Comparison of ENCODE assay signal across 14 mouse cellular contexts in the genomic region with DNA sequence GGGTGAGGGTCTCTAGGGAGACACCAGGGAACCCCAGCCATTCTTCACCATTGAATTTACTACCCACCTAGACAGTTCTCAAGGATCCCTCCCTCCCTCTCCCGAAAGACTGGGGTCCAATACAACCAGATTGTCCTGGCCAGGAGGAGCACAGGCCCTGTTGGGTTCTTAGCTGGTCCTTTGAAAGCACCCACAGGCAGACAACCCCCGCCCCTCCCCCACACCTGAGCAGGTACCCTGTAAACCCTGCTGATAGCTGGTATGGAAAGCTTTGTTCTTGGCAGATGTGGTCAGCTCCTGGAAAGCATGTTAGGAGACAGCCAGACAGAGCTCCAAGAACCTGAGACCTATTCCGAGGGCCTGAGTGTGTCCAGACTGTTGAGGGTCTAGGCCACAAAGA. TPM values are rescaled to one million over a fixed set of nuclear protein-coding genes. Genes with fewer than 3 reads are reported as not detected.
DNase-seq lines count a peak whose midpoint lies in the region; ATAC-seq and TF ChIP-seq lines count a peak whose summit lies in the region.
"Had no signal": no experiment of that assay in that cellular context is flagged by ENCODE, and none has a peak within 500 bp of the region (broad histone marks: within the 10 kb centered on the region; RNA-seq: fewer than 3 reads in every experiment).

No protein-coding gene starts in this region.

- no peak for TF ChIP-seq POLR2A in liver, adult 2 months (IDR thresholded peaks at IDR 0.05; ENCODE audit: extremely low read depth, insufficient read depth, low read length)

- H3K27ac ChIP-seq in liver, adult 2 months (replicated peaks; ENCODE audit: insufficient read depth, low read depth, low read length): peak overlapping the region; percentile 78
- H3K27ac ChIP-seq in liver, embryonic 11.5 days (ENCODE audit: low read depth, low read length): no peak overlapping the region
- no peak overlapping the region; the same call in 1 of the 2 replicates for H3K27ac ChIP-seq in limb, embryonic 12.5 days

- TF ChIP-seq CTCF in liver, adult 2 months (IDR thresholded peaks at IDR 0.05; ENCODE audit: low read depth, low read length): no peak

- H3K4me3 ChIP-seq in liver, adult 2 months (ENCODE audit: insufficient read depth, low read depth, low read length): no peak overlapping the region
- H3K4me3 ChIP-seq in liver, embryonic 11.5 days (ENCODE audit: low read depth, low read length): no peak overlapping the region
- H3K4me3 ChIP-seq in limb, embryonic 12.5 days (replicated peaks): no peak overlapping the region

- 90% methylated on average over 3 of the region's 3 CpGs for WGBS in liver, adult 2 months
- WGBS in liver, embryonic 11.5 days: 84% methylated on average over 3 of the region's 3 CpGs
- WGBS in limb, embryonic 12.5 days: 84% methylated on average over 3 of the region's 3 CpGs

- H3K4me2 ChIP-seq in liver, embryonic 11.5 days: no peak overlapping the region
- peak overlapping the region; percentile 98; the same call in 1 of the 2 replicates for H3K4me2 ChIP-seq in limb, embryonic 12.5 days

- H3K4me1 ChIP-seq in liver, adult 2 months (ENCODE audit: control insufficient read depth, insufficient read depth, low read length): peaks cover 27% of the 10 kb centered on the region
- H3K4me1 ChIP-seq in liver, embryonic 11.5 days (replicated peaks; ENCODE audit: control insufficient read depth, insufficient read depth, low read length): peaks cover 27% of the 10 kb centered on the region
- H3K4me1 ChIP-seq in limb, embryonic 12.5 days (replicated peaks): peaks cover 32% of the 10 kb centered on the region

- H3K36me3 ChIP-seq in liver, adult 2 months (ENCODE audit: control insufficient read depth, insufficient read depth, low read length): peaks cover 15% of the 10 kb centered on the region
- peaks cover 9% of the 10 kb centered on the region; the same call in 1 of the 2 replicates for H3K36me3 ChIP-seq in liver, embryonic 11.5 days (ENCODE audit: control insufficient read depth, insufficient read depth, low read length)
- H3K36me3 ChIP-seq in limb, embryonic 12.5 days: peaks cover 17% of the 10 kb centered on the region

- peak; percentile 95 for DNase-seq in heart, adult 11 months
- no peak for DNase-seq in heart, adult 8-10 months (ENCODE audit: low spot score)
- no peak for DNase-seq in liver, adult 2 months (ENCODE audit: extremely low read depth, low read depth, low spot score)
- no peak for DNase-seq in liver, embryonic 11.5 days (ENCODE audit: low spot score)
- DNase-seq in thymus, postnatal 14 days: peak; percentile 41
- no peak for DNase-seq in thymus, postnatal 25 days
- DNase-seq: gastrocnemius, postnatal 10 days; kidney, adult 18-20 months; right cerebral cortex, adult 18-20 months had no signal

- no peaks in the 10 kb centered on the region for H3K27me3 ChIP-seq in liver, adult 2 months (ENCODE audit: control insufficient read depth, insufficient read depth, low read length)
- no peaks in the 10 kb centered on the region for H3K27me3 ChIP-seq in liver, embryonic 11.5 days (replicated peaks; ENCODE audit: control insufficient read depth, insufficient read depth, low read length)
- H3K27me3 ChIP-seq in limb, embryonic 12.5 days: no peaks in the 10 kb centered on the region
- H3K27me3 ChIP-seq: forebrain, embryonic 15.5 days; heart, embryonic 13.5 days; hindbrain, embryonic 15.5 days had no signal

- no peak for ATAC-seq in liver, embryonic 11.5 days (replicated peaks; ENCODE audit: low FRiP score)
- ATAC-seq in limb, embryonic 12.5 days (ENCODE audit: insufficient number of reproducible peaks, insufficient read depth, low FRiP score, low TSS enrichment, low read depth): no peak
- ATAC-seq in activated CD4-positive, CD25-positive, alpha-beta regulatory T cell, adult 4 months: no peak

- H3K9me3 ChIP-seq in liver, embryonic 11.5 days (ENCODE audit: control insufficient read depth, low read length): no peaks in the 10 kb centered on the region
- no peaks in the 10 kb centered on the region for H3K9me3 ChIP-seq in limb, embryonic 12.5 days
- H3K9me3 ChIP-seq: forebrain, embryonic 15.5 days; heart, embryonic 13.5 days; hindbrain, embryonic 15.5 days had no signal

- H3K9ac ChIP-seq in liver, adult 2 months (ENCODE audit: low read depth, low read length): no peak overlapping the region
- H3K9ac ChIP-seq in liver, embryonic 11.5 days (ENCODE audit: low read depth, low read length): no peak overlapping the region
- no peak overlapping the region for H3K9ac ChIP-seq in limb, embryonic 12.5 days (replicated peaks)

- peaks cover 18% of the 10 kb centered on the region for H3K79me2 ChIP-seq in liver, adult 2 months (ENCODE audit: control insufficient read depth, insufficient read depth, low read length)

RNA-seq across cellular contexts. Expression of a gene that starts 1.2 kb away (rescaled TPM):
- 100 to 1,000 TPM in 1 of 4 experiments, 10 to 100 TPM in 3; 70.8 to 183 (median 86.1) TPM for total RNA-seq in heart, adult 8-10 months (2022)
- total RNA-seq in liver, adult 2 months (2014; rRNA removed): 59.7 and 68.3 TPM in 2 replicates
- 17.7 and 31.2 TPM in 2 replicates for polyA plus RNA-seq in liver, adult 2 months (2012; rRNA removed)
- 34.0 and 35.9 TPM in 2 replicates for polyA plus RNA-seq in liver, embryonic 11.5 days (2014; fragmentation: Nextera tagmentation; extraction: Ambion mirVana)
- 53.9 and 55.3 TPM in 2 replicates for polyA plus RNA-seq in limb, embryonic 12.5 days (2016; fragmentation: Nextera tagmentation; extraction: Ambion mirVana)
- 1 to 10 TPM; 2.6 to 3.6 TPM for polyA plus RNA-seq in activated CD4-positive, CD25-positive, alpha-beta regulatory T cell, adult 4 months (2017; shearing (Covaris generic))

RNA-seq across cellular contexts. Expression of a gene that starts 41.3 kb away (rescaled TPM):
- 10 to 100 TPM; 17.2 to 28.0 (median 21.1) TPM for total RNA-seq in heart, adult 8-10 months (2022)
- total RNA-seq in liver, adult 2 months (2014; rRNA removed): 51.4 and 70.2 TPM in 2 replicates
- 32.6 and 32.9 TPM in 2 replicates for polyA plus RNA-seq in liver, adult 2 months (2012; rRNA removed)
- 107 and 109 TPM in 2 replicates for polyA plus RNA-seq in liver, embryonic 11.5 days (2014; fragmentation: Nextera tagmentation; extraction: Ambion mirVana)
- polyA plus RNA-seq in limb, embryonic 12.5 days (2016; fragmentation: Nextera tagmentation; extraction: Ambion mirVana): 70.6 and 74.7 TPM in 2 replicates
- polyA plus RNA-seq in activated CD4-positive, CD25-positive, alpha-beta regulatory T cell, adult 4 months (2017; shearing (Covaris generic)): 10 to 100 TPM; 25.4 to 30.9 TPM

RNA-seq across cellular contexts. Expression of a gene that starts 41.7 kb away (rescaled TPM):
- total RNA-seq in heart, adult 8-10 months (2022): 10 to 100 TPM in 2 of 4 experiments, 1 to 10 TPM in 2; 7.4 to 10.3 (median 9.9) TPM
- total RNA-seq in liver, adult 2 months (2014; rRNA removed): 4.9 and 5.8 TPM in 2 replicates
- polyA plus RNA-seq in liver, adult 2 months (2012; rRNA removed): 9.4 and 14.4 TPM in 2 replicates
- polyA plus RNA-seq in liver, embryonic 11.5 days (2014; fragmentation: Nextera tagmentation; extraction: Ambion mirVana): 13.9 and 14.2 TPM in 2 replicates
- polyA plus RNA-seq in limb, embryonic 12.5 days (2016; fragmentation: Nextera tagmentation; extraction: Ambion mirVana): 10.3 and 11.2 TPM in 2 replicates
- 10 to 100 TPM; 13.5 to 15.0 TPM for polyA plus RNA-seq in activated CD4-positive, CD25-positive, alpha-beta regulatory T cell, adult 4 months (2017; shearing (Covaris generic))

Comparison
In these comparisons a context has a peak if more than half of its experiments do, and no peak if none do; other contexts are left out.
1. DNase-seq: peak in heart, adult 11 months (single experiment) and thymus, postnatal 14 days (single experiment); none in heart, adult 8-10 months (single experiment), liver, adult 2 months (single experiment), liver, embryonic 11.5 days (single experiment) and thymus, postnatal 25 days (single experiment).